Mouse (Mus musculus): ENCODE data around the gene Phldb1. TPM values are rescaled to one million over a fixed set of nuclear protein-coding genes. Genes with fewer than 3 reads are reported as not detected.

Phldb1 gene
- total and polyA plus RNA-seq, 3 experiments, result 24.9 to 59.7 (median 54.1) TPM

GRCm38 (mm10) chr9:44708925-44709324 lies 26.1 kb downstream of the Phldb1 start:
- peak; percentile 86 for DNase-seq

GRCm38 (mm10) chr9:44708429-44708765 lies 26.6 kb downstream of the Phldb1 start:
- DNase-seq, result peak; percentile 93

- no peak for DNase-seq
These were observed 27.1 kb downstream of the Phldb1 start for GRCm38 (mm10) chr9:44707749-44708428.

GRCm38 (mm10) chr9:44699730-44700129 lies 35.3 kb downstream of the Phldb1 start:
- DNase-seq, result no peak

- DNase-seq, result no peak
These were observed 35.8 kb downstream of the Phldb1 start for GRCm38 (mm10) chr9:44699196-44699595.

GRCm38 (mm10) chr9:44697866-44698265 lies 37.1 kb downstream of the Phldb1 start:
- no peak for DNase-seq

- no peak for DNase-seq
These were observed 41.9 kb downstream of the Phldb1 start for GRCm38 (mm10) chr9:44693071-44693470.

GRCm38 (mm10) chr9:44691671-44692520 lies 43.1 kb downstream of the Phldb1 start:
- peak; percentile 84 for DNase-seq

- no peak for DNase-seq
These were observed 44.4 kb downstream of the Phldb1 start for GRCm38 (mm10) chr9:44690641-44691040.

- no peak for DNase-seq
These were observed 47.0 kb downstream of the Phldb1 start for GRCm38 (mm10) chr9:44688013-44688412.

- DNase-seq, result no peak
These were observed 48.4 kb downstream of the Phldb1 start for GRCm38 (mm10) chr9:44686638-44687037.

- DNase-seq, result peak; percentile 66
These were observed 49.4 kb downstream of the Phldb1 start for GRCm38 (mm10) chr9:44685346-44686330.

GRCm38 (mm10) chr9:44683046-44683445 lies 52.0 kb downstream of the Phldb1 start:
- DNase-seq, result no peak

- DNase-seq, result no peak
These were observed 55.4 kb downstream of the Phldb1 start for GRCm38 (mm10) chr9:44679565-44679964.

GRCm38 (mm10) chr9:44678288-44678871 lies 56.6 kb downstream of the Phldb1 start:
- DNase-seq, result no peak

GRCm38 (mm10) chr9:44673005-44673404 lies 62.0 kb downstream of the Phldb1 start, which contains the start of gene Treh:
Gene Treh (plus strand): TSS chr9:44673233.
- no peak for DNase-seq

- DNase-seq, result no peak
These were observed 62.6 kb downstream of the Phldb1 start for GRCm38 (mm10) chr9:44672291-44672865.

- no peak for DNase-seq
These were observed 63.6 kb downstream of the Phldb1 start for GRCm38 (mm10) chr9:44671416-44671815.

- DNase-seq, result no peak
These were observed 71.3 kb downstream of the Phldb1 start for GRCm38 (mm10) chr9:44663706-44664105.

GRCm38 (mm10) chr9:44655098-44656066 lies 79.6 kb downstream of the Phldb1 start:
- DNase-seq, result peak; percentile 64
